Mouse (Mus musculus) effector memory CD4-positive, alpha-beta T cell, adult 5 months (primary cell): Measurements from ENCODE around the gene Ccdc144b. TPM values are rescaled to one million over a fixed set of nuclear protein-coding genes. Genes with fewer than 3 reads are reported as not detected.

ENCODE experiments used
- polyA plus RNA-seq: library from polyadenylated mRNA; unstranded; fragments of 100-300 nt; shearing (Covaris generic); gene quantifications from one replicate; pipeline ENCODE4 v1.2.1, GENCODE M21; 2017

Gene Ccdc144b
- polyA plus RNA-seq, result not detected

GRCm38 (mm10) chr3:36053447-36053846 is at the start of gene Ccdc144b:
Ccdc144b (minus strand) TSS chr3:36053547.

GRCm38 (mm10) chr3:36065843-36066651 is 12.7 kb upstream of the Ccdc144b start, which contains the start of gene Acad9:
Acad9 (plus strand) TSS chr3:36065979.

DNA sequence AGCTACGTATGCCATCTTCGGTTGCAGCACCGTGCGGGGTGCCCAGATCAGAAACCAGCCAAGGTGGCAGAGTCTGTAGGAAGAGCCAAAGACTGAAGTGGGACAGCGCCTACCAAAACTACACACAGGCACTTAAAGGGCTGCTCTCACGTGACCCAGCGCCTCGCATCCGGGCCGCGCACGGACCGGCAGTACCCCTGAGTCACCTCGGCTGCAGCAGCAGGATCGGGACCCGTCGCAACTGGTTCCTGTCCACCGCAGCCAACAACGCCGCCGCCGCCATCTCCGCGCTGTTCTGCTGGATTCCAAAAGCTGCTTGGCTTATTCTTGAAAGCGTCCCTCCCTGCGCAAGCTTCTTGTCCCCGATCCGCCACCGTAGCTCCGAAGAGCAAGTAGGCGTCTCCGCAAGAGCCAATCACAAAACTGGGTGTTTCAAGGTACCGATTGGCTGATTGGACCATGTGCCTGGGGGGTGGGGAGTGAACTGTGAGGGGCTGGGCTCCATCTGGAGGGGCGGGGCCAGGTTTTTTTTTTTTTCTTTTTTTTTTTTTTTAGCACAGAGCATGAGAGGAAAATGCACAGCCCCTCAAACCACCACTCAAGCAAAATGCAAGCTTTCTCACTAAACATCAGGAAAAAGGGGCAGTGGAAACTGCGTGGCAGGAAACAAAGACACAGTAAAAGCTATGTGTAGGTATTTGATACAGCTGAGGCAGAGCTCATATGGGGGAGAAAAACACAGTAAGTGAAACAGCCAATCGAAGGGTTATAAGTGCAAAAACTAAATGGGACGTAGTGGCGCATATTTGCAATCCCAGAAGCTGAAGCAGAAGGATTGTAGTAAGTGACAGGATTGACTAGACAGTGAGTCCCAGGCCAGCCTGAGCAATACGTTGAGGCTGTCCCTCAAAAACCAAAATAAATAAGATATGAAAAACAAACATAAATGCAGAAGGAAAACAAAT is 52.8 kb downstream of the Ccdc144b start, which contains the start of gene Mccc1:
Gene Mccc1, minus strand, starts transcription at position 404 of the 965 bp plus-strand sequence.

Other genes with a start within 250 kb of the Ccdc144b start
- gene Dcun1d1, start 116.1 kb downstream of the Ccdc144b start, polyA plus RNA-seq, result 58.9 TPM
- gene Mccc1, start 52.9 kb downstream of the Ccdc144b start, polyA plus RNA-seq, result 25.5 TPM
- gene Acad9, start 12.4 kb upstream of the Ccdc144b start, polyA plus RNA-seq, result 44.7 TPM
- gene D3Ertd254e, start 97.5 kb upstream of the Ccdc144b start, polyA plus RNA-seq, result 1.9 TPM
- not detected for gene Qrfpr, start 168.8 kb upstream of the Ccdc144b start, polyA plus RNA-seq